Mouse (Mus musculus) ES-Bruce4 (cell line): Measurements from ENCODE around the gene Dnah3. TPM values are rescaled to one million over a fixed set of nuclear protein-coding genes. Genes with fewer than 3 reads are reported as not detected.

ENCODE experiments used
- H3K27ac ChIP-seq: 2 replicates; pipeline ENCODE4 v1.5.1; 2012; ENCODE audit warnings: low read length, inconsistent platforms; ENCODE audit not compliant: insufficient read depth
- H3K27me3 ChIP-seq: 2 replicates; pipeline ENCODE4 v1.6.1; 2012; ENCODE audit warnings: mild to moderate bottlenecking, low read length, inconsistent platforms; ENCODE audit not compliant: control insufficient read depth, poor library complexity, insufficient read depth, severe bottlenecking
- H3K36me3 ChIP-seq: 2 replicates; pipeline ENCODE4 v1.6.1; 2012; ENCODE audit warnings: inconsistent platforms, mild to moderate bottlenecking, low read length, moderate library complexity; ENCODE audit not compliant: control insufficient read depth, poor library complexity, insufficient read depth, severe bottlenecking
- H3K4me1 ChIP-seq: one replicate; pipeline ENCODE4 v1.8.1; 2011; ENCODE audit warnings: low read length; ENCODE audit not compliant: control insufficient read depth, insufficient read depth
- H3K4me3 ChIP-seq: 2 replicates; pipeline ENCODE4 v1.5.1; 2011; ENCODE audit warnings: low read depth, mild to moderate bottlenecking, low read length
- H3K9ac ChIP-seq: 2 replicates; pipeline ENCODE4 v1.6.1; 2012; ENCODE audit warnings: low read depth, mild to moderate bottlenecking, inconsistent platforms; ENCODE audit not compliant: poor library complexity, severe bottlenecking
- H3K9me3 ChIP-seq: replicated peaks from 2 replicates; pipeline ENCODE4 v1.6.1; 2012; ENCODE audit warnings: mild to moderate bottlenecking, low read length, inconsistent platforms; ENCODE audit not compliant: control insufficient read depth, poor library complexity, insufficient read depth, severe bottlenecking
- CTCF ChIP-seq: IDR thresholded peaks from one replicate; pipeline ENCODE4 v1.8.1; 2011; ENCODE audit warnings: low read depth, low read length
- EP300 ChIP-seq: IDR thresholded peaks from 2 replicates; pipeline ENCODE4 v1.6.1; 2011; ENCODE audit warnings: low read depth, low read length; ENCODE audit not compliant: insufficient read depth
- POLR2A ChIP-seq: IDR thresholded peaks from one replicate; pipeline ENCODE4 v1.8.1; 2011; ENCODE audit warnings: low read length; ENCODE audit not compliant: insufficient read depth
- polyA plus RNA-seq: library from polyadenylated mRNA; stranded (reverse); fragments of >200 nt; gene quantifications from 2 replicates; pipeline ENCODE4 v1.2.4, GENCODE M21; 2011; ENCODE audit warnings: low read depth; ENCODE audit not compliant: missing spikeins, insufficient read depth, insufficient read length

The Dnah3 gene
- polyA plus RNA-seq, 1 experiment: not detected

GRCm38 (mm10) chr7:120103019-120103567, 8.0 kb upstream of the Dnah3 start:
- Histone ChIP-seq H3K9ac (peak overlapping the region; percentile 23), H3K27ac (peak overlapping the region; percentile 19; the same call in 1 of the 2 replicates)
- TF ChIP-seq EP300 (no peak), POLR2A (no peak), CTCF (no peak)

DNA sequence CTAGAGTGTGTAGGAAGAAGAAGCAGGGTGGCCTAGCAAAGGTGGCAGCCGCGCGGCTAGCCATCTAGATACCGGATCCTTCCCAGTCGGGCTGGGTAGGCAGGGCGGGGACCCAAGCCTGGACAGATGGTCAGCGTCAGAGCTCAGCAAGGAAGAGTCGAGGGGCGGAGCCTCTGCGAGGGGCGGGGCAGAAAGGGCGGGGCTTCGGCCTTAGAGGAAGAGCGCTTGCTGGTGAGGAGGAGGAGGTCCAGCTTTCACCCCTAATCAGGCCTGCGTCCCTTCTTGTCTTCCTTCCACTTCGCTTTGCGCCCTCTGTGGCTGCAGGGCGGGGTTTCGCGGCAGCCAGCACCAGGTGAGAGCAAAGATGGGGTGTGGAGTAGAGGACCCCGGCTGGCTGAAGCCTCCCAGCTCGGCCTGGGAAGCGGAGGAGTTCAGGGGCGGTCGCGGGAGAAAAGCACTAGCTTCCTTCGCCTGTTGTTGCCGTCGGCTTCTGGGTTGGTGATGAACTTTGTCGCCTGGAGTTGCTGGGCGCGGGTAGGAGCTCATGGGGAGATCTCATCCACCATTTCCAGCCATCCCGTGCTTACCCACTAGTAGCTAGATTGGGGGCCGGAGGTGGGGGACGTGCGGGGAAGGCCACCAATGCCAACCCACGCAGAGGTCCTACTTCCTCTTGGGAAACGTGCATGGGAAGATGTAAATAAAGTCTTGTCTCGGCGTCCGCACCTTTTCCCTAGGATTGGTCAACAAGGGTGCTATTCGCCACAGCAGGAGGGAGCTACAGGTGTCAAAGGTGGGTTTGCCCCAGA, 7.3 kb upstream of the Dnah3 start, which contains the start of gene Tmem159:
TSS of gene Tmem159 (plus strand) at position 190 of the 809 bp plus-strand sequence.
- Histone ChIP-seq H3K4me3 (peak within 1 kb of the TSS; percentile 78), H3K9ac (peak within 1 kb of the TSS; percentile 23), H3K36me3 (no peaks in the 10 kb centered on the region), H3K4me1 (peaks cover 4% of the 10 kb centered on the region), H3K9me3 (no peaks in the 10 kb centered on the region), H3K27me3 (no peaks in the 10 kb centered on the region), H3K27ac (no peak within 1 kb of the TSS)
- TF ChIP-seq POLR2A: peak; percentile 47
- TF ChIP-seq EP300: 0 out of 2 replicates have a peak, but pooled peaks have one; percentile 12
- no peak for TF ChIP-seq CTCF

More at GRCm38 (mm10) chr7:120103019-120103567, 8.0 kb upstream of the Dnah3 start:
- Histone ChIP-seq H3K36me3 (no peaks in the 10 kb centered on the region), H3K4me1 (peaks cover 4% of the 10 kb centered on the region), H3K27me3 (no peaks in the 10 kb centered on the region), H3K9me3 (no peaks in the 10 kb centered on the region), H3K4me3 (peak overlapping the region; percentile 78)

GRCm38 (mm10) chr7:120098403-120098802, 3.3 kb upstream of the Dnah3 start:
- H3K36me3 ChIP-seq: no peaks in the 10 kb centered on the region
- H3K4me1 ChIP-seq: peaks cover 4% of the 10 kb centered on the region
- H3K9me3 ChIP-seq: no peaks in the 10 kb centered on the region
- H3K27ac ChIP-seq: no peak overlapping the region
- TF ChIP-seq POLR2A (no peak), CTCF (peak; percentile 95)
- no peak overlapping the region for H3K9ac ChIP-seq
- no peak overlapping the region for H3K4me3 ChIP-seq
- H3K27me3 ChIP-seq: no peaks in the 10 kb centered on the region

- peak; percentile 52 for TF ChIP-seq CTCF
- no peak for TF ChIP-seq EP300
- no peak for TF ChIP-seq POLR2A
- H3K9me3 ChIP-seq: no peaks in the 10 kb centered on the region
- H3K27ac ChIP-seq: no peak overlapping the region
- H3K36me3 ChIP-seq: no peaks in the 10 kb centered on the region
- peaks cover 2% of the 10 kb centered on the region for H3K4me1 ChIP-seq
- no peak overlapping the region for H3K4me3 ChIP-seq
- no peak overlapping the region for H3K9ac ChIP-seq
- no peaks in the 10 kb centered on the region for H3K27me3 ChIP-seq
These were observed 2.8 kb upstream of the Dnah3 start for GRCm38 (mm10) chr7:120097845-120098244.

DNA sequence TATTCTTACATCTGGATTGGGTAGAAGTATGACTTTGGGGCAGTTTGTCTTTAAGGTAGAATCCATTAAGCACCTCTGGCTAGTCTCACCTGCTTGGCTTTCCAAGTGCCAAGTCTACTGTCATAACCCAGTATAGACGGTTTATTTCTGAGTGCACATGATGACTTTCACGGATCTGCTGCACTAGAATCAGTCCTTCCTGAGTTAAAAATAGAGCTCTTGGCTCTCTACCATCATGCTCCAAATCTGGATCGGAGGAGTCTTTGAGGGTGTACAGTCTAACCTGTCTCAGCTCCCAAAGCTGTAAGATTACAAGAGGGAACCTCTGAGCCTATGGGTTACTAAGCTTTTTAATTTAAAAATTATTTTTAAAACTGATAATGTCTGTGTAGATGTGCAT, 864 bp downstream of the Dnah3 start:
- Histone ChIP-seq H3K27ac (no peak overlapping the region), H3K36me3 (no peaks in the 10 kb centered on the region), H3K9ac (no peak overlapping the region), H3K4me3 (no peak overlapping the region), H3K9me3 (no peaks in the 10 kb centered on the region), H3K4me1 (no peaks in the 10 kb centered on the region), H3K27me3 (no peaks in the 10 kb centered on the region)
- TF ChIP-seq EP300 (no peak), POLR2A (no peak), CTCF (no peak)

- H3K4me1 ChIP-seq: no peaks in the 10 kb centered on the region
- H3K9ac ChIP-seq: no peak overlapping the region
- no peak overlapping the region for H3K4me3 ChIP-seq
- no peak for TF ChIP-seq CTCF
- TF ChIP-seq EP300: no peak
- no peak for TF ChIP-seq POLR2A
- no peaks in the 10 kb centered on the region for H3K27me3 ChIP-seq
- H3K9me3 ChIP-seq: no peaks in the 10 kb centered on the region
- H3K36me3 ChIP-seq: no peaks in the 10 kb centered on the region
- H3K27ac ChIP-seq: no peak overlapping the region
These were observed 2.0 kb downstream of the Dnah3 start for GRCm38 (mm10) chr7:120093033-120093432.
